Mouse (Mus musculus) kidney, adult 8-10 months (tissue): Measurements from ENCODE around the gene Snx1.
A peak's percentile ranks its signal among the peaks of the same experiment; 100 is the strongest.

ENCODE experiments used
- DNase-seq, 2 experiments: peaks; one replicate each; pipeline ENCODE4 v3.0.0; 2022

Snx1 gene

GRCm38 (mm10) chr9:66084171-66084570 is 42.2 kb downstream of the Snx1 start:
- no peak for DNase-seq

GRCm38 (mm10) chr9:66081999-66082398 is 44.4 kb downstream of the Snx1 start:
- no peak for DNase-seq

GRCm38 (mm10) chr9:66080804-66081459 is 45.5 kb downstream of the Snx1 start:
- DNase-seq, result no peak

DNA sequence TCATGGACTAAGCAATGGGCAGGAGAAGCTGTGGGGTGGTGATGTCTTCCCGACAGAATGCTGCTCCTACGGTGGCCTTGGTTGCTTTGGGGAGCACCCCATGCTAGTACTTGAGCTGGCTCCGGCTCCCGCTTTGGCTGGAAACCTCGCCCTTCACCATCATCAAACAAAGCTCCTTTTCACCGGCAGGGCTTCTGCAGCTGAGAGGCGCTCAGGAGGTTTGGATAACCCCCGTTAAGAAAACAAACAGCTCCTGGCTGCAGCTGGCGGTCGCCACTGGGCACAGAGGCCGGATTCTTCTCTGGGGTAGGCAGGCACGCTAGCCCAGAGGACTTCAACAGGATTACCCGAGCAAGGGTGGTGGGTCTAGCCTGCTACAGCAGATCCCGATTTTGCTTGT is 47.9 kb downstream of the Snx1 start:
- no peak for DNase-seq

DNA sequence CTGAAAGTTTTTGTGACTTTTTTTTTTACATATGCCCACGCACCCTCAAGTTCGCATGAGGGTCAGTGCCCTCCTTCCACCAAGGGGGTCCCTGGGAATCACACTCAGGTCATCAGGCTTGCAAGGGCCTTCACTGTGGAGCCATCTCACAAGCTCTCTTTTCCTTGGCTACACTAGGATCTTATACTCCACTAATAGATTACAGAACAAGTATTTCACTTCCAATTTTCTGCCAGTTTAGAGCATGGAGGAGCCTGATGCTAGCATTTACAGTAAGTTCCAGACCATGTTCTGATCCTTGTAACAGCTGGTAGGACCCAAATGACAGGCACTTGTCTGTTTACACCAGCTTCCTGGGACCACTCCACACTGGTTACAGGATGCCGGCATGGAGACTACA is 48.3 kb downstream of the Snx1 start:
- DNase-seq, result no peak

DNA sequence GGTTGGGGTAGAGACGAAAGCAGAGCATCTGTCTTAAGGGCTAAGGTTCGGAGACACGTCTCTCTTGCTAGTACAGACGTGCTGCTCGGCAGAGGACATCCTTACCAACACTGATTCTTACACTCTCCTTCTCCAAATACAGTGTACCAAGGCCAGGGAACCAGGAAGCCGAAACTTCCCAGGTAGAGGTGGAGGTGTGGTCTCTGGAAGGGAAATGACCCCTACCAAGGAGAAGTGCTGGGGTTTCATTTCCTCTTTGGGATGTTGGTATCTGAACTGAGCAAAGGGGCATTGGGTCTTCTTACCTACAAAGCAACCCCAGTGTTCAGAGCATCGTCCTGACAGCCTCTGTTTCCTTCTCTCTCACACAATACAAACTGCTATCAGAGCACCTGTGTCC is 53.6 kb downstream of the Snx1 start:
- no peak for DNase-seq

DNA sequence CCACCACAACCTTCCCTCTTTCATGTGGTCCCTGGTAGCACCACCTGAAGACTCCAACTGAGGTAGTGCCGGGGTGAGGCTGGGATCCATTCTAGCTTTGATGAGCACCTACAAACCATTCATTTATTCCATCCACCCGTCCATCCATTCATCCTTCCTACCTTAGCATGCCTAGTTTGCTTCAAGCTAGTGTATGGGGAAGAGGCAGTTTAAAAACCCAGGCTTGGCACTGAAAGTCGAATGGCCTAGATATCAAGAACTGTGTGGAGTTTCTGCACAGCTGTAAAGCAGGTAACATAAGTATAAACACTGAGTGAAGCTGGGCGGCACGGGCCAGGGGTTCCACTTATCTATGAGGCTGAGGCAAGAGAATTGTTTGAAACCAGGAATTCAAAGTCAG is 56.2 kb downstream of the Snx1 start:
- no peak for DNase-seq

GRCm38 (mm10) chr9:66069583-66069982 is 56.8 kb downstream of the Snx1 start, which contains the start of gene Snx22:
TSS of gene Snx22 (minus strand) at chr9:66069719.
- DNase-seq, result peak; percentile 85 to 92

- no peak for DNase-seq
These were observed 57.4 kb downstream of the Snx1 start for GRCm38 (mm10) chr9:66068971-66069391.

DNA sequence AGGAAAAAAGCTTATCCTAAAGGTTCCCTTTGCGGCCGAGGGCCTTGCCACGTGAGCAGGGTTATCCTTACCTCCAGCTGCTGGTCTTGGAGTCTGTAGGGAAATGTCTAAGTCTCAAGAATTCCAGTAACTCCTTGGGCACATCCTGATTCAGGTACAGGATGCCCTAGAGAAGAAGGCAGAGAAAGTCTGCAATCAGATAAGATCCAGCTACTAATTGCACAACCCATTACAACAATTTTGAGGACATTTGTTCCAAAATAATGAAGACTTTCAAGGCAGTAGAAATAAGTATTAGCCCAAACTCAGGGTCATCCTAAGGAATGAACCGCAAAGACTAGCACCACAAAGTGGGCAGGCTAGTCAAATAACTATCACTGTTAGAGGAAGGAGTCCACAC is 58.3 kb downstream of the Snx1 start:
- no peak for DNase-seq

DNA sequence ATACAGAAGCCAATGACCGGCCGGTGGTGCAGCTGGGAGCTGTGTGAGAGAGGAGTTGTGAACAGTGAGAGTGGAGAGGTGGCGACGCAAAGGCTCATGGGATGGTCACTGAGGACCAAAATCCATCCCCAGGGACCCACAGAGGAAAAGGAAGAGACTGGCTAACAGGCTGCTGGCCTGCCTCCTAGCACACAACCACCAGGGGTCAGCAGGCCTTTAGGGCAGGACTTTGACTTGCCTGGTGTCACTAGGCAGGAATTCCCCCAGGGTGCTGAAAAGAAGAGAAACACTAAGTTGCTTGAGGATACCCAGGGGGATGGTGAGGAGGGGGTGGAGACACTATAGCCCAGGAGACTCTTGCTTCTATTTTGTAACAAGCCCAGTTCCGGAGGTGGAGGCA is 58.8 kb downstream of the Snx1 start:
- DNase-seq, result peak; percentile 38 to 52

GRCm38 (mm10) chr9:66066791-66067190 is 59.6 kb downstream of the Snx1 start:
- DNase-seq, result no peak

DNA sequence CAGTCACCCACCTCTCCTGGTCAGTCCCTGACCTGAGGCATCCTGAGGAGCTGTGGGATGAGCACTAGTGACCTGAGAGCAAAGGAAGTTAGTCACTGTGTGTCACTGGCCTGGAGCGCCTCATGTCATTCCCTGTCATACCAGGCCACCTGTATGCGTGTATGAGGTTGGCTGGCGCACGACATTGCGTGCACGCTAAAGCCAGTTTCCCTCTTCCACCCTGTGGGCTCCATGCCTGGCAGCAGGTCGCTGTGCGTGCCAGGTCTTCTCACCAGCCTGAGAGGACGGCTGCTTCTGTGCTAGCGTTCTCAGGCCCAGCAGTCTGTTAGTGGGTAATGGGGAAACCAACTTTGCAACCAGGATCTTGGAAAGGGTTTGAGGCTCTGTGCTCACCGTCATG is 62.1 kb downstream of the Snx1 start:
- DNase-seq, result no peak

DNA sequence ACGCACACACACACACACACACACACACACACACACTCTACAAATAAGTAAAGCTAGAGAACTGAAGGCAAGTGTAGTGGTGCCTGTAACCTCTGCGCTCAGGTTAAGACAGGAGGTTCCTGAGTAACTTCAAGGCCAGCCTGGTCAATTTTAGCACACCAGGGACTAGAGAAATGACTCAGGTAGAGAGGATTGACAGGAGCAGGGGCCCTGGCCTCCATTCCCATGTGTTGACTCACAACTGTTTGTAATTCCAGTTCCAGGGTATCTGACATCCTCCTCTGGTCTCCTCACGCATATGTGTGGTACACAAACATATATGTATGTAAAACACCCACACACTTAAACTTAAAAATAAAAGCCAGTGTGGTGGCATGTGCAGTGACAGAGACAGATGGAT is 62.9 kb downstream of the Snx1 start:
- no peak for DNase-seq

- no peak for DNase-seq
These were observed 64.7 kb downstream of the Snx1 start for GRCm38 (mm10) chr9:66061656-66062055.

- no peak for DNase-seq
These were observed 65.4 kb downstream of the Snx1 start for GRCm38 (mm10) chr9:66060986-66061385.

DNA sequence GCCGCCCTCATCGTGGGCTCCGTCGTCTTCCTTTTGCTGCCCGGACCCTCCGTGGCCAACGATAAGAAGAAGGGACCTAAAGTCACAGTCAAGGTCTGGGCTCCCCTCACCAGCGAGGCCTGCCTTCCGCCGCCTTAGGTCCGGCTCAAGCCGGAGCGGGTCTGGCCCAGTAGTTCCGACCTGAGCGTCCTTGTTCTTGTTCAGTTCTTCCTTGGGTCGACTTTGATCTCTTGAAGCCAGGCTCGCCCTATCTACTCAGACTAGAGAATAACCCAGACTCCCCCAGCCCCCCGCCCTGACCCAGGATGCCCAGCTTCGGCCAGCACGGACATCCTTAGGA is 66.1 kb downstream of the Snx1 start:
- no peak for DNase-seq

GRCm38 (mm10) chr9:66059583-66060307 is 66.6 kb downstream of the Snx1 start, which contains the start of gene Ppib:
TSS of gene Ppib (plus strand) at chr9:66060222.
- peak; percentile 98 for DNase-seq

GRCm38 (mm10) chr9:66053620-66054019 is 72.8 kb downstream of the Snx1 start:
- DNase-seq, result no peak

DNA sequence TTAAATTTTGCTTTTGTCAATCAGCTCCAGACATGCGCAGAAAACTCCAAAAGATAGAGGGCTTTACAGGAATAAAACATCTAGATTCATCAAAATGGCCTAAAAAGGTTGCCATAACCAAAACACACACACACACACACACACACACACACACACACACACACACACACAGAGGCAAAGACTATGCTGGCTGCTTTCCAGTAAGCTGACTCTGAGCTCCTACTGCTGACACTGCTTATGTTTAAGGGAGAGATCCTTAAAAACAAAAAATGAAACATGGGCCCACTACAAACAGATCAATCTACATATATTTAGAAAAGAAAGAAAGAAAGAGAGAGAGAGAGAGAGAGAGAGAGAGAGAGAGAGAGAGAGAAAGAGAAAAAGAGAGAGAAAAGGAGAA is 73.7 kb downstream of the Snx1 start:
- no peak for DNase-seq

- DNase-seq, result no peak
These were observed 74.9 kb downstream of the Snx1 start for GRCm38 (mm10) chr9:66051493-66051892.

- no peak for DNase-seq
These were observed 76.3 kb downstream of the Snx1 start for GRCm38 (mm10) chr9:66049931-66050601.

- DNase-seq, result no peak
These were observed 83.1 kb downstream of the Snx1 start for GRCm38 (mm10) chr9:66043241-66043640.

DNA sequence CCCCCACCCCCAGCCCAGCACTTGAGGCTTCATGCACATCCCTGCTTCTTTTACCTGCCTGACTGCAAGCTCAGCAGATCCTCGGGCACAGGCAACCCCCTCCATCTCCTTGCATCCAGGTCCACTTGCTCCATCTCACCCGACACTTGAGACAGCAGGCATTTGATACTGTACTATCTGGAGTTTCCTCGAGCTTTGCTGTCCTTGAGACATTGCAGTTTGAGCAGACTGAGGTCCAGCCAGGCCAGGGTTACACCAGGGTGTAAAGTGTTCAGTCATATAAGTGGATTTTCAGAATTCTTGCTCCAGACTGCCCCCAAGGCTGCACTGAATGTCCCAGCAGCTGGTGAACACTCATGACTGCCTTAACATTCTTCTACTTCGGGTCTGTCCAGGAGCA is 84.1 kb downstream of the Snx1 start:
- DNase-seq, result no peak
